Mouse (Mus musculus): ENCODE results near the gene Ect2l.

The Ect2l gene

GRCm38 (mm10) chr10:18210726-18211125 lies at the start of gene Ect2l:
Gene Ect2l (minus strand): TSS chr10:18210890.
- no peak for DNase-seq (ENCODE audit: low read depth, low spot score)

- no peak for DNase-seq (ENCODE audit: low read depth, low spot score)
These were observed 40.7 kb upstream of the Ect2l start for GRCm38 (mm10) chr10:18251345-18251744.

DNA sequence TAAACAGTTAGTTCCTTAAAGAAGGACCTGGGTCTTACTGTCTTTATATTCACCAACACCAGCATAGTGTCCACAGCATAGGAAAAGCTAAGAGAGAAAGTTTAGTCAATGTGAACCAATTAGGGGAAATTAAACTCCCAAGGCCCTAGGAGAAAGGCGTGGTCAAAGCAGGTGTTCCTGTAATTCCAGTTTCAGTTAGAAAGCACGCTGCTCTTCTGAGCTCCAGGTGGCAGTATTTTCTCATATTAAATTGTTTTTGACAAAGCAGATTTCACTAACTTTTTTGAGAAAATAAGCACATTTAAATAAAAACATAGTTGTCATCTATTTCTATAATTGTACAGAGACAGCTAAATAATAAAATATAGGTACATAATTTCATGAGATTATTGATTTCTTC lies 32.9 kb upstream of the Ect2l start:
- DNase-seq (ENCODE audit: low read depth, low spot score), result no peak

- DNase-seq (ENCODE audit: low read depth, low spot score), result no peak
These were observed 26.5 kb upstream of the Ect2l start for GRCm38 (mm10) chr10:18237191-18237590.

DNA sequence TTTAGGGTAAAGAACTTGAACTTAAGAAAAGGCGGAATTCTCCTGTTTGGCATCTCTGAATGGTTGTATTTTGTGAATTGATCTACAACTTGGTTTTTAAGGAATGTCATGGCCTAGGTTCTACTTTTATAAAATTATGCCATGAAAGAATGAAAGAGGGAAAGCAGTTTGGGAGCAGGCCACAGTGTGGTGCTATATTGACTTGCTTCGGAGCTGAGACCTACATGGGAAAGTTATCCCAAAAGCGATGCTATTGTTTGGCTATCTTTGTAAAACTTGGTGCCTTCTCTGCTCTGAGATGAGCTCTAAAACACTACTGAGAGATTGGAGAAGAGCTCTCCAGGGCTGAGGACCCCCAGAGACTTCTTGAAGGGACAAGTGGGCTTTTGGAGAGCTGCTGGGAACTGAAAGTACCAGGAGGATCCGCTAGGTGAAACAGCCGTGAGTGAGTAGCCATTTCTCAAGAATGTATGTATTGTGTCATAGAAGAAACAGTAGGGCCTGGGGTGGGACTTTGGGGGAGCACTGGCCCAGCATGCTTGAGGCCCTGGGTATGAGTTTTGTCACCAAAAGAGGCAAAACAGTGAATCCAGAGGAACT lies 25.7 kb upstream of the Ect2l start:
- DNase-seq (ENCODE audit: low read depth, low spot score), result no peak

GRCm38 (mm10) chr10:18235402-18235747 lies 24.7 kb upstream of the Ect2l start:
- no peak for DNase-seq (ENCODE audit: low read depth, low spot score)

DNA sequence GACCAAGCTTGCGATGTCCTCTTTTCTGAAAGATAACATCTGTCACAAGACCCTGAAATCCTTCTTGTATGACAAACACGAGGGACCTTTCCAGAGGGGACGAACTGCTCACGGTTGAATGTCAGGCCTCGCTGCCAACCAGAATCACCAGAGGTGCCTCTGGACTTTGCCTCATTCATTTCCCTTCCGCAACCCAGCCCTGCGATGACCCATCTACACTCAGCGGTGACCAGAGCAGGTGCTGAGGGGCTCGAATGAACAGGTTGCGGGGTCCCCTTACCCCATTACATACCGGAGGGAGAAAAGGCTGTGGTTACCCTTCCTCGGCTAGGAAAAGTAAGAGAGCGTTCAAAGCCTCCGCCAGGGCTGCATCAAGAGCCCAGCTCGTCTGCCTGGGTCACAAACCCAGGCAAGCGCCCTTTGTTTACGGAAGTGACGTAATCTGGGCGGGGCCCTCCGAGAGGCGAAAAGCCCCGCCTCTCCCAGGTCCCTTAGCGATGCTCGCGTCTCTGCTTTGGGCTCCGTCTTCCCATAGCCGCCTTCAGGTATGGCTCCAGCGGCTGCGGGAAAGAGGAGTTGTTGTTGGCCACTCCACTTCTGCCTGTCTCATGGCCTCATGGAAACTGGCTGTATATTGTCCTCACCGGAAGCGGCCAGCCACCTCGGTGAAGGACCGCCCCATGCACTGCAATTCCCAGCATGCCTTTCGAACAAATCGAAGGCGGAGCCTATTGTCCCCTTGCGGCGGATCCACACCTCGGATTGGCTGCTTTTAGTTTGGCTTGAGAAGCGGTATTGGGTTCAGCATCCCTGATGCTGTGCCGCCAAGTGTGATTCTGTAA lies 24.1 kb upstream of the Ect2l start, which contains the start of gene Ccdc28a:
Gene Ccdc28a, minus strand, starts transcription at position 439 of the 842 bp plus-strand sequence.
- DNase-seq (ENCODE audit: low read depth, low spot score), result peak; percentile 90

- no peak for DNase-seq (ENCODE audit: low read depth, low spot score)
These were observed 23.2 kb upstream of the Ect2l start for GRCm38 (mm10) chr10:18233891-18234290.

GRCm38 (mm10) chr10:18224386-18224785 lies 13.7 kb upstream of the Ect2l start:
- no peak for DNase-seq (ENCODE audit: low read depth, low spot score)

DNA sequence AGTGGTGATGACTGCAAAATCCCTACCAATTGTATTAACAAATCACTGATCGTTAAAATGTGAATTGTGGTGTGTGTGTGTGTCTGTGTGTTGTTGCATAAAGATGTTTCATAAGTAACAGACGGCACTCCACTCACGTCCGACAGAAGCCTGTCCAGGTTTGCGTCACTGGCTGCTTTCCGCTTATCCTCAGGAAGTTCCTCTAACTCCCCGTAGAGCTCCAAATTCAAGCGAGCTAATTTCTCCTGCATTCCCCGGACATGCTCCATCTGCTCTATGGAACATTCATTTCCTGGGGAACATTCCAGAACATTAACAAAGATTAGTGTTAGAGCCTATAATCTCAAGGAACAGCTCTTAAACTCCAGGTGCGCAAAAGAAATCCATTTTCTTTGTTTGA lies 8.7 kb upstream of the Ect2l start:
- no peak for DNase-seq (ENCODE audit: low read depth, low spot score)

GRCm38 (mm10) chr10:18214124-18214523 lies 3.4 kb upstream of the Ect2l start:
- no peak for DNase-seq (ENCODE audit: low read depth, low spot score)

GRCm38 (mm10) chr10:18213373-18213772 lies 2.7 kb upstream of the Ect2l start:
- no peak for DNase-seq (ENCODE audit: low read depth, low spot score)

DNA sequence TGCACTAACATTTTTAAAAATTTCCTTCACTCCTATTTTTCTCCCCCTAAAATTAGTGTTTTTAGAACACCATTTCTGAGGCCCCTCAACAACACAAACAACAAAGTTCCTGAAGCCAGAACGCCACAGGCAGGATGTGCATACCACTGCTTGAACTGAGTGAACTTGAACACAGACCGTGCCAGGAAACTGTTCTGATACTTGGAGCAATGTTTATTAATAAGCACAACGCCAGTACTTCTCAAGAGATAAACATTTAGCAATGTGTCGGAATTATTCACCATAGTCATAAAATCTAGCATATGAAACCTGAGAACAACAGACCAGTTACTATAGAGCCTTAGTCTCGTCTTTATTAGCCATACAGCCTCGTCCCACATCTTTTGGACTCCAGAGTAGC lies 571 bp downstream of the Ect2l start:
- DNase-seq (ENCODE audit: low read depth, low spot score), result no peak

GRCm38 (mm10) chr10:18204067-18204466 lies 6.6 kb downstream of the Ect2l start:
- DNase-seq (ENCODE audit: low read depth, low spot score), result no peak

DNA sequence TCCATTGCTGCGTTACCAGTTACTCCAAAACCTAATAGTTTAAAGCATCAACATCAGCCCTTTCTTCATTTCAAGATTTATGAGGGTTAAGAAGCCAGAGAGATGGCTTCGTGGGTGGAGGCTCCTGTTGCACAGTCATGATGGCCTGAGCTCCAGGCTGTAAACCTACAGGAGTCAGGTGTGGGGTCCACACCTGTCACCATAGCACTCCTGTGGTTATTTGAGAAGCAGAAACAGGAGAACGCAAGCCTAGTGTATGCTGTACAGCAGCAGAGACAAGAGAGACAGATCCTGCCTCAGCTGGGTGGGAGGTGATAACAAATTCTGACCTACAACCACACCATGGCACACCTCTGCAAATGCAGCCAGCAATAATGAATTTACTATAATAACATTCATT lies 8.3 kb downstream of the Ect2l start:
- DNase-seq (ENCODE audit: low read depth, low spot score), result no peak

GRCm38 (mm10) chr10:18200656-18201055 lies 10.0 kb downstream of the Ect2l start:
- no peak for DNase-seq (ENCODE audit: low read depth, low spot score)

DNA sequence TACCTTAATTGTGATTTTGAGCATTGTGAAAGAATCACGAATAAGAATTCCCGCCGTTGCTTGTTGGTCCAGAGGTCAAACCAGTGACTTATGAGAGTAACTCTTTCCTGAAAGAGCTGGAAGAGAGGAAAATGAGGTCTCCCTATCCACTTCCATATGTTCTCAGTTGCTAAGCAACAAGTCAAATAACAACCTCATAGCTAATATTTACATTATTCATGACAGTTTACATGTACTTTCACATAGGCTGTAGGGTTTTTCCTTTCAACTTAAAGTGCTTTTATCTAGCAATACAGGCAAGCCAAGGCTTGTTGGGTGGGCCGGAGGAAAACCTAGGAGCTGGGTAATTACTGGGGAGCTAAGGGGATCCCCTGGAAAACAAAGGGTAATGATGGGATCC lies 10.8 kb downstream of the Ect2l start:
- DNase-seq (ENCODE audit: low read depth, low spot score), result no peak

DNA sequence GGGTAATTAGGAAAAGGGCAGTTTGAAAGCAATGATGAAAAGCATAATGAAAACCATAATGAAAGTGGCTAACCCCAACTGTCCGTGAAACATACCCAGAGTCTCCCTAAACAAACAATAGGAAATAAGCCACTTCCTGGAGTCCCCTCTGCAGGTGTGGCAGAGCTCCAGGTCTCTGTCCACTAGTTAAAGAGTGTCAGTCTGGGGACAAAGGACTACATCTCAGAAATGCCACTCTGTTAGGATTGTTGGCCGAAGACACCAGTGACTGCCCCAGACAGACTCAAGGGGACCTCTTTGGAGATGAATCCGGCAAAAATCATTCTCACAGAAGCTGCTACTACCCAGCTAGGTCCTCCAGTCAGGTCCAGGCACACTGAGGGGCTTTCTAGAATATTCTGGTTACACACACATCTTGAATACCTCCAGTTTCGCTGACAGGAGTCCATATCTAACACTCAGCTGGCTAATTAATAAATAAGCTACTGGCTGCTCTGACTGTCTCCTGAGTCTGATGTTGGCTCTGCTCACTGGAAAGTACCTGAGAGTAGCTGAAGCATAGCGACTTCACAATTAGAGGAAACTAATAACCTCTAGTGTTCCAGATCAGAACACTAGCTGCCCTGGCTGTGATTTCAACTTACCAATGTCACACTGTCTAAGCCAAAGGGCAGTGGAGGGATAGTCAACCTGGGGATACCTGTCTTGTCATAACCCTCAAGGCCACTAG lies 12.2 kb downstream of the Ect2l start:
- no peak for DNase-seq (ENCODE audit: low read depth, low spot score)

DNA sequence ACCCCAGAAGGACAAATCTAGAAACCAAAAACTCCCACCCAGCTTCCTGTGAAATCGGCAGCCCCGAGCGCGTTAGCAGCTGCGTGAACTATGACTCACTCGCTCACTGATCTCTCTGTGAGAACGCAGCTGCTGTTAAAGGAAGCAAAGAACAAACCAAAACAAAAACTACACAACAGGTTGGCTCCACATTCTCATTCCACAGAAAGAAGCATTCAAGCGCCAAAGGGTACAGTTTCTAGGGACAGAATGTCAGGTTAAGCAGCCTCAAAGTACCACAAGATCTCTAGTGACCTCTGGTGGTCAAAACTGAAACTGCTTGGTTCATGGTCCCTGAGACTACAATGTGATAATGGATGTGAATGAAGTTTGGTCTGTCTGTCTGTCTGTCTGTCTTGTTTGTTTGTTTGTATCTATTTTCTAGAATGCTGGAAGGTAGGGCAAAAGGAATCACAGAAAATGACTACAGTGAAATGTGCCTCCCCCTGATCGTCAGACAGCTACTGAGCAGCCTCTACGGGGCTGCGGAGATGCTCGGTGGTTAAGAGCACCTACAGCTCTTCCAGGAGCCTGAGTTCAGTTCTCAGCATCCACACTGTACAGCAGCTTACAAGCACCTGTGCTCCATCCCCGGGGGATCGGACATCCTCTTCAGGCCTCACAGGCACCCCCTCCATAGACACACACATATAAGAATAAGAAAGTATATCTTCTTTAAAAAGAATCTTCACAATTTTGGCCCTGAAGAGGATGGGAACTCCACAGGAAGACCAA lies 13.3 kb downstream of the Ect2l start:
- peak; percentile 76 for DNase-seq (ENCODE audit: low read depth, low spot score)

DNA sequence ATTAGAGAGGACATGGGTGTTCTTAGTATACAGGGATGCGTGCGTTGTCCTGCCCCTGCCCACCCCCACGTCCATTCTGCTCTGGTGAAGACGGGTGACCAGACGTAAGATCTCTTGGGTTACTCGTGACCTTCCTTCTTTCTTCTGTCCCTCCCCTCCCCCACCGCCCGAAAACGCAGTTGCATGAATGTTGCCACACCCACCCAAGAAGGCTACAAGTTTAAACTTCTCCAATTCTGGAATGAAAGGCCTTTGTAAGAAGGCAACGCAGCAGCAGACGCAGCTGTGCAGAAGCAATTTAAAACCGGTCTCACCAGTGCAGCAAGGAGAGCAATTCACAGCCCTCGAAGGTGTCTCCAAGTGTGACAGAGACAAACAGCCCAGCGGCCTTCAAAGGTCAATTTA lies 16.0 kb downstream of the Ect2l start:
- no peak for DNase-seq (ENCODE audit: low read depth, low spot score)

DNA sequence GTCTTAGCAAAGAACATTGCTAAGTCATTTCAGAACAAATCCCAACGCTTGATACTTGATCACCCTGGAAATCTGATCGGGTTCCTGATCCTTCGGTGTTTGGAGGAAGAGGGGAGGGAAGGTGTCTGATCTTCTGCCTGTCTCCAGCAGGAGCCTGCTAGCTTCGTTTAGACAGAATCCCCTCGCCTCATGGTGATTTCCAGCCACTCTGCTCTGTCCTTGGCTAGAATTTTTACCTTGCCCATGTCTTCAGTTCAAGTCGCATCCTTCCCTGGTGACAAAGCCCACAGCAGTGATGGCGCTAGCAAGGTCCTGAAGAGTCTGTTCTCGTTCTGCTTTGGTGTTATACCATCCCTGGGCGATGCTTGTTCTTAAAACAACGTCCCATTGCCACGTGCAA lies 16.5 kb downstream of the Ect2l start:
- no peak for DNase-seq (ENCODE audit: low read depth, low spot score)

GRCm38 (mm10) chr10:18193221-18193620 lies 17.5 kb downstream of the Ect2l start:
- DNase-seq (ENCODE audit: low read depth, low spot score), result no peak

Measured in embryo, embryonic 11.5 days (tissue).